Mouse (Mus musculus) limb, embryonic 13.5 days (tissue): ENCODE results near the gene Stag1. TPM values are rescaled to one million over a fixed set of nuclear protein-coding genes. Genes with fewer than 3 reads are reported as not detected.

Experiments
- ATAC-seq: fragments of 200-750 bp; cut with Nextera tagmentation; 2 replicates; pipeline ENCODE4 v1.8.0; 2017; ENCODE audit warnings: low read depth, moderate number of reproducible peaks, moderate TSS enrichment; ENCODE audit not compliant: low FRiP score
- H3K27ac ChIP-seq: fragments of 300-500 bp; sonication (generic); 2 replicates; pipeline ENCODE4 v1.5.1; 2015; ENCODE audit warnings: inconsistent platforms, mild to moderate bottlenecking, moderate library complexity
- H3K27me3 ChIP-seq: fragments of 300-500 bp; sonication (generic); 2 replicates; pipeline ENCODE4 v1.6.1; 2015; ENCODE audit warnings: mild to moderate bottlenecking, inconsistent platforms
- H3K36me3 ChIP-seq: fragments of 300-500 bp; sonication (generic); 2 replicates; pipeline ENCODE4 v1.6.1; 2015; ENCODE audit warnings: inconsistent platforms, mild to moderate bottlenecking, moderate library complexity
- H3K4me1 ChIP-seq: fragments of 300-500 bp; sonication (generic); 2 replicates; pipeline ENCODE4 v1.6.1; 2015; ENCODE audit warnings: inconsistent platforms
- H3K4me2 ChIP-seq: fragments of 300-500 bp; sonication (generic); replicated peaks from 2 replicates; pipeline ENCODE4 v1.6.1; 2015; ENCODE audit warnings: inconsistent platforms, mild to moderate bottlenecking, moderate library complexity
- H3K4me3 ChIP-seq: fragments of 300-500 bp; sonication (generic); 2 replicates; pipeline ENCODE4 v1.5.1; 2015; ENCODE audit warnings: moderate library complexity, mild to moderate bottlenecking, inconsistent platforms
- H3K9ac ChIP-seq: fragments of 300-500 bp; sonication (generic); 2 replicates; pipeline ENCODE4 v1.6.1; 2015; ENCODE audit warnings: mild to moderate bottlenecking, inconsistent platforms
- H3K9me3 ChIP-seq: fragments of 300-500 bp; sonication (generic); 2 replicates; pipeline ENCODE4 v1.6.1; 2016; ENCODE audit warnings: inconsistent platforms
- WGBS: fragments of 180-500 bp; shearing (Covaris S2); methylation state at CpG from one replicate; pipeline ENCODE4 v1.1.7; 2015; 5-methylcytosine and 5-hydroxymethylcytosine counted together
- polyA plus RNA-seq: library from polyadenylated mRNA; unstranded; fragments of >200 nt; fragmentation: Nextera tagmentation; extraction: Ambion mirVana; gene quantifications from 2 replicates; pipeline ENCODE4 v1.2.1, GENCODE M21; 2015

Gene Stag1
- polyA plus RNA-seq, 1 experiment from 2014 or later: 55.4 TPM

- no peak overlapping the region for H3K4me2 ChIP-seq
- 54% methylated on average over 2 of the region's 2 CpGs for WGBS
- no peaks in the 10 kb centered on the region for H3K9me3 ChIP-seq
- H3K27ac ChIP-seq: no peak overlapping the region
- H3K4me3 ChIP-seq: no peak overlapping the region
- no peaks in the 10 kb centered on the region for H3K27me3 ChIP-seq
- no peak overlapping the region for H3K9ac ChIP-seq
- ATAC-seq: no peak
- no peaks in the 10 kb centered on the region for H3K4me1 ChIP-seq
- H3K36me3 ChIP-seq: peaks cover 11% of the 10 kb centered on the region
Measured at GRCm38 (mm10) chr9:100917111-100917510, 319.5 kb downstream of the Stag1 start.

- no peak overlapping the region for H3K27ac ChIP-seq
- no peaks in the 10 kb centered on the region for H3K27me3 ChIP-seq
- no peak overlapping the region for H3K4me3 ChIP-seq
- no peak overlapping the region for H3K4me2 ChIP-seq
- no peaks in the 10 kb centered on the region for H3K4me1 ChIP-seq
- WGBS: 95% methylated on average over 4 of the region's 4 CpGs
- peaks cover 3% of the 10 kb centered on the region; the same call in 1 of the 2 replicates for H3K9me3 ChIP-seq
- no peak for ATAC-seq
- no peak overlapping the region for H3K9ac ChIP-seq
- peaks cover 30% of the 10 kb centered on the region for H3K36me3 ChIP-seq
Measured at GRCm38 (mm10) chr9:100926629-100927028, 329.0 kb downstream of the Stag1 start.

- ATAC-seq: no peak
- WGBS: 57% methylated on average over 2 of the region's 2 CpGs
- Histone ChIP-seq H3K9me3 (no peaks in the 10 kb centered on the region), H3K36me3 (peaks cover 17% of the 10 kb centered on the region), H3K27ac (no peak overlapping the region), H3K9ac (no peak overlapping the region), H3K4me3 (no peak overlapping the region), H3K27me3 (no peaks in the 10 kb centered on the region), H3K4me2 (no peak overlapping the region), H3K4me1 (no peaks in the 10 kb centered on the region)
Measured at GRCm38 (mm10) chr9:100942042-100942441, 344.4 kb downstream of the Stag1 start.

- no peak for ATAC-seq
- H3K36me3 ChIP-seq: peaks cover 28% of the 10 kb centered on the region
- WGBS: 94% methylated on average over 5 of the region's 5 CpGs
- no peak overlapping the region for H3K27ac ChIP-seq
- no peaks in the 10 kb centered on the region for H3K9me3 ChIP-seq
- H3K9ac ChIP-seq: no peak overlapping the region
- H3K4me3 ChIP-seq: no peak overlapping the region
- no peak overlapping the region for H3K4me2 ChIP-seq
- no peaks in the 10 kb centered on the region for H3K27me3 ChIP-seq
- no peaks in the 10 kb centered on the region for H3K4me1 ChIP-seq
Measured at GRCm38 (mm10) chr9:100944677-100945365, 347.2 kb downstream of the Stag1 start.

GRCm38 (mm10) chr9:100951481-100951880, 353.9 kb downstream of the Stag1 start:
- Histone ChIP-seq H3K4me3 (no peak overlapping the region), H3K9me3 (no peaks in the 10 kb centered on the region), H3K27ac (no peak overlapping the region), H3K4me2 (no peak overlapping the region), H3K36me3 (peaks cover 51% of the 10 kb centered on the region), H3K4me1 (peaks cover 9% of the 10 kb centered on the region; the same call in 1 of the 2 replicates), H3K9ac (no peak overlapping the region), H3K27me3 (no peaks in the 10 kb centered on the region)
- WGBS: 28% methylated on average over 4 of the region's 4 CpGs
- ATAC-seq: no peak

- 75% methylated on average over 5 of the region's 5 CpGs for WGBS
Measured at GRCm38 (mm10) chr9:100962903-100963427, 365.4 kb downstream of the Stag1 start.

GRCm38 (mm10) chr9:100963428-100963912, 365.9 kb downstream of the Stag1 start:
- WGBS: 70% methylated on average over 1 of the region's 1 CpGs
- peaks cover 19% of the 10 kb centered on the region for H3K36me3 ChIP-seq
- ATAC-seq: no peak

More at GRCm38 (mm10) chr9:100962903-100963427, 365.4 kb downstream of the Stag1 start:
- H3K9me3 ChIP-seq: no peaks in the 10 kb centered on the region
- no peak for ATAC-seq
- H3K4me1 ChIP-seq: no peaks in the 10 kb centered on the region
- H3K27me3 ChIP-seq: no peaks in the 10 kb centered on the region
- no peak overlapping the region for H3K9ac ChIP-seq
- H3K27ac ChIP-seq: no peak overlapping the region
- H3K4me2 ChIP-seq: no peak overlapping the region
- H3K36me3 ChIP-seq: peaks cover 20% of the 10 kb centered on the region
- no peak overlapping the region for H3K4me3 ChIP-seq

GRCm38 (mm10) chr9:100964106-100964505, 366.5 kb downstream of the Stag1 start:
- WGBS: 82% methylated on average over 4 of the region's 4 CpGs
- no peak overlapping the region for H3K4me2 ChIP-seq
- H3K27ac ChIP-seq: no peak overlapping the region
- H3K36me3 ChIP-seq: peaks cover 12% of the 10 kb centered on the region
- no peaks in the 10 kb centered on the region for H3K27me3 ChIP-seq
- H3K4me3 ChIP-seq: no peak overlapping the region
- no peak for ATAC-seq
- no peaks in the 10 kb centered on the region for H3K9me3 ChIP-seq
- no peak overlapping the region for H3K9ac ChIP-seq
- H3K4me1 ChIP-seq: no peaks in the 10 kb centered on the region

More at GRCm38 (mm10) chr9:100963428-100963912, 365.9 kb downstream of the Stag1 start:
- Histone ChIP-seq H3K27me3 (no peaks in the 10 kb centered on the region), H3K9me3 (no peaks in the 10 kb centered on the region), H3K27ac (no peak overlapping the region), H3K4me3 (no peak overlapping the region), H3K4me2 (no peak overlapping the region), H3K9ac (no peak overlapping the region), H3K4me1 (no peaks in the 10 kb centered on the region)

- 84% methylated on average over 2 of the region's 2 CpGs for WGBS
- Histone ChIP-seq H3K9ac (no peak overlapping the region), H3K4me1 (no peaks in the 10 kb centered on the region), H3K27ac (no peak overlapping the region), H3K4me3 (no peak overlapping the region), H3K27me3 (no peaks in the 10 kb centered on the region), H3K36me3 (no peaks in the 10 kb centered on the region), H3K4me2 (no peak overlapping the region), H3K9me3 (no peaks in the 10 kb centered on the region)
- ATAC-seq: no peak
Measured at GRCm38 (mm10) chr9:100969461-100969860, 371.9 kb downstream of the Stag1 start.

GRCm38 (mm10) chr9:100978666-100979065, 381.1 kb downstream of the Stag1 start:
- H3K4me3 ChIP-seq: no peak overlapping the region
- peaks cover 17% of the 10 kb centered on the region for H3K4me1 ChIP-seq
- no peak overlapping the region for H3K9ac ChIP-seq
- ATAC-seq: no peak
- 96% methylated on average over 5 of the region's 5 CpGs for WGBS
- peaks cover 15% of the 10 kb centered on the region for H3K36me3 ChIP-seq
- H3K9me3 ChIP-seq: no peaks in the 10 kb centered on the region
- H3K27ac ChIP-seq: 0 out of 2 replicates have a peak overlapping the region, but pooled peaks have one; percentile 28
- H3K27me3 ChIP-seq: no peaks in the 10 kb centered on the region
- H3K4me2 ChIP-seq: no peak overlapping the region

GRCm38 (mm10) chr9:100979260-100979659, 381.7 kb downstream of the Stag1 start:
- H3K36me3 ChIP-seq: peaks cover 19% of the 10 kb centered on the region
- H3K9me3 ChIP-seq: no peaks in the 10 kb centered on the region
- H3K9ac ChIP-seq: no peak overlapping the region
- H3K27ac ChIP-seq: peak overlapping the region; percentile 55; the same call in 1 of the 2 replicates
- 29% methylated on average over 5 of the region's 5 CpGs for WGBS
- no peak overlapping the region for H3K4me2 ChIP-seq
- H3K4me3 ChIP-seq: no peak overlapping the region
- ATAC-seq: peak; percentile 79
- no peaks in the 10 kb centered on the region for H3K27me3 ChIP-seq
- peaks cover 17% of the 10 kb centered on the region for H3K4me1 ChIP-seq

GRCm38 (mm10) chr9:100982786-100983185, 385.2 kb downstream of the Stag1 start:
- Histone ChIP-seq H3K9me3 (no peaks in the 10 kb centered on the region), H3K27ac (no peak overlapping the region), H3K4me1 (peaks cover 17% of the 10 kb centered on the region), H3K4me3 (no peak overlapping the region), H3K27me3 (no peaks in the 10 kb centered on the region), H3K36me3 (peaks cover 49% of the 10 kb centered on the region), H3K4me2 (no peak overlapping the region), H3K9ac (no peak overlapping the region)
- 79% methylated on average over 7 of the region's 7 CpGs for WGBS
- no peak for ATAC-seq
